ENCODE assay signal across 7 mouse cellular contexts in the genomic region with DNA sequence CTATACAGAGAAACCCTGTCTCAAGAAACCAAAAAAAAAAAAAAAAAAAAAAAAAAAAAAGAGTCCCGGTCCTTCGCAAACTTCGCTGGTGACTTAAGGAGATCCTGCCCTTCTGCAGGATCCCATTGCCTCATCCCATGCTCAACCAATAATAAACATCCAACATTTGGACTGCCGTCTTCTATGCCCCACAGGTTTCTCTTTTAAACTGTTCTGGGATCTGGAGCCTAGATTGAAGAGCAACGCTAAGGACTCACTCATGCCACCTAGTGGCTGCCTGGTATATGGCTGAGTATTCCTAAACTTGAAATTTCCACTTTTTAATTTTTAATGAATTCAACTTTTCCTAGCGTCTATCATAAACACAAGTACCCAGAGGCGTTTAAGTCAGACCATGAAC. TPM values are rescaled to one million over a fixed set of nuclear protein-coding genes. Genes with fewer than 3 reads are reported as not detected.
A peak's percentile ranks its signal among the peaks of the same experiment; 100 is the strongest.
DNase-seq lines count a peak whose midpoint lies in the region; ATAC-seq and TF ChIP-seq lines count a peak whose summit lies in the region.

No protein-coding gene starts in this region.

- DNase-seq in B cell, adult 2 months: peak; percentile 69 to 72
- peak; percentile 51 to 73 for DNase-seq in cerebellum, adult 18-20 months
- peak; percentile 65 for DNase-seq in forelimb bud, embryonic 11.5 days (ENCODE audit: low read depth, low spot score)

- H3K4me2 ChIP-seq in intestine, embryonic 15.5 days (replicated peaks): peak overlapping the region; percentile 38; the same call in 1 of the 2 replicates
- peak overlapping the region; percentile 52 for H3K4me2 ChIP-seq in liver, embryonic 12.5 days

- H3K36me3 ChIP-seq in E14TG2a.4 (ENCODE audit: insufficient read depth, low read length): no peaks in the 10 kb centered on the region
- H3K36me3 ChIP-seq in intestine, embryonic 15.5 days: no peaks in the 10 kb centered on the region
- no peaks in the 10 kb centered on the region for H3K36me3 ChIP-seq in liver, embryonic 12.5 days

- peaks cover 9% of the 10 kb centered on the region; the same call in 1 of the 2 replicates for H3K27me3 ChIP-seq in E14TG2a.4 (ENCODE audit: insufficient read depth, low read length)
- no peaks in the 10 kb centered on the region for H3K27me3 ChIP-seq in intestine, embryonic 15.5 days (replicated peaks)
- no peaks in the 10 kb centered on the region for H3K27me3 ChIP-seq in liver, embryonic 12.5 days (replicated peaks)

- H3K27ac ChIP-seq in intestine, embryonic 15.5 days: no peak overlapping the region
- H3K27ac ChIP-seq in liver, embryonic 12.5 days: no peak overlapping the region

- 8% methylated on average over 7 of the region's 7 CpGs for WGBS in intestine, embryonic 15.5 days
- WGBS in liver, embryonic 12.5 days (ENCODE audit: insufficient replicate concordance): 5% methylated on average over 7 of the region's 7 CpGs

- peak; percentile 93 for TF ChIP-seq CTCF in E14TG2a.4 (conservative IDR thresholded peaks at IDR 0.05; ENCODE audit: low read length)

- ATAC-seq in intestine, embryonic 15.5 days: 0 out of 2 replicates have a peak, but pooled peaks have one; percentile 51
- no peak for ATAC-seq in liver, embryonic 12.5 days
- peak; percentile 51; the same call in 1 of the 2 replicates for ATAC-seq in neutrophil, adult 5-6 weeks (ENCODE audit: extremely low read depth, insufficient number of reproducible peaks, low FRiP score, poor library complexity, severe bottlenecking)

- H3K9me3 ChIP-seq in E14TG2a.4 (ENCODE audit: low read length): no peaks in the 10 kb centered on the region
- no peaks in the 10 kb centered on the region for H3K9me3 ChIP-seq in intestine, embryonic 15.5 days
- no peaks in the 10 kb centered on the region for H3K9me3 ChIP-seq in liver, embryonic 12.5 days (replicated peaks)

- H3K9ac ChIP-seq in intestine, embryonic 15.5 days: no peak overlapping the region
- no peak overlapping the region for H3K9ac ChIP-seq in liver, embryonic 12.5 days

- peak overlapping the region; percentile 23; the same call in 1 of the 2 replicates for H3K4me3 ChIP-seq in E14TG2a.4 (replicated peaks; ENCODE audit: low read length)
- H3K4me3 ChIP-seq in intestine, embryonic 15.5 days (replicated peaks): no peak overlapping the region
- H3K4me3 ChIP-seq in liver, embryonic 12.5 days: 0 out of 2 replicates have a peak overlapping the region, but pooled peaks have one; percentile 10

- H3K4me1 ChIP-seq in E14TG2a.4 (replicated peaks; ENCODE audit: low read depth, low read length): peaks cover 22% of the 10 kb centered on the region
- no peaks in the 10 kb centered on the region for H3K4me1 ChIP-seq in intestine, embryonic 15.5 days (replicated peaks)
- H3K4me1 ChIP-seq in liver, embryonic 12.5 days: peaks cover 6% of the 10 kb centered on the region; the same call in 1 of the 2 replicates

RNA-seq across cellular contexts. Expression of gene Il12a, which starts 23.1 kb away (rescaled TPM):
- polyA plus RNA-seq in intestine, embryonic 15.5 days (2015; fragmentation: Nextera tagmentation; extraction: Ambion mirVana): not detected in 2 replicates
- 4.3 and 4.5 TPM in 2 replicates for polyA plus RNA-seq in liver, embryonic 12.5 days (2016; fragmentation: Nextera tagmentation; extraction: Ambion mirVana)
- 26.9 and 34.1 TPM in 2 replicates for total RNA-seq in neutrophil, adult 5-6 weeks (2017)
